Mouse (Mus musculus) limb, embryonic 14.5 days (tissue): ENCODE measurements around the gene Arid2. TPM values are rescaled to one million over a fixed set of nuclear protein-coding genes. Genes with fewer than 3 reads are reported as not detected.

Experiments used
- ATAC-seq: fragments of 200-750 bp; cut with Nextera tagmentation; 2 replicates; pipeline ENCODE4 v1.8.0; 2017; ENCODE audit warnings: low read depth, moderate number of reproducible peaks, moderate TSS enrichment; ENCODE audit not compliant: low FRiP score
- DNase-seq: peaks from one replicate; pipeline ENCODE4 v3.0.0-alpha.2; 2015; ENCODE audit warnings: low spot score
- H3K27ac ChIP-seq: fragments of 300-500 bp; sonication (generic); replicated peaks from 2 replicates; pipeline ENCODE4 v1.5.1; 2014; ENCODE audit warnings: low read depth, mild to moderate bottlenecking, low read length, moderate library complexity, mixed read lengths
- H3K27me3 ChIP-seq: fragments of 300-500 bp; sonication (generic); 2 replicates; pipeline ENCODE4 v1.6.1; 2014; ENCODE audit warnings: low read length, mixed read lengths; ENCODE audit not compliant: control insufficient read depth, insufficient read depth
- H3K36me3 ChIP-seq: fragments of 300-500 bp; sonication (generic); 2 replicates; pipeline ENCODE4 v1.6.1; 2014; ENCODE audit warnings: mild to moderate bottlenecking, low read length, moderate library complexity, mixed read lengths; ENCODE audit not compliant: control insufficient read depth, insufficient read depth
- H3K4me1 ChIP-seq: fragments of 300-500 bp; sonication (generic); 2 replicates; pipeline ENCODE4 v1.6.1; 2014; ENCODE audit warnings: antibody characterized with exemption, low read length, mixed read lengths; ENCODE audit not compliant: control insufficient read depth, insufficient read depth
- H3K4me2 ChIP-seq: fragments of 300-500 bp; sonication (generic); replicated peaks from 2 replicates; pipeline ENCODE4 v1.6.1; 2014; ENCODE audit warnings: low read depth, mild to moderate bottlenecking, low read length, moderate library complexity; ENCODE audit not compliant: severe bottlenecking
- H3K4me3 ChIP-seq: fragments of 300-500 bp; sonication (generic); replicated peaks from 2 replicates; pipeline ENCODE4 v1.5.1; 2014; ENCODE audit warnings: low read length
- H3K9ac ChIP-seq: fragments of 300-500 bp; sonication (generic); 2 replicates; pipeline ENCODE4 v1.6.1; 2014; ENCODE audit warnings: mild to moderate bottlenecking, low read depth, low read length, moderate library complexity; ENCODE audit not compliant: severe bottlenecking
- H3K9me3 ChIP-seq: fragments of 300-500 bp; sonication (generic); 2 replicates; pipeline ENCODE4 v1.6.1; 2016; ENCODE audit warnings: low read length; ENCODE audit not compliant: control insufficient read depth
- POLR2A ChIP-seq: fragments of 200-500 bp; IDR thresholded peaks from 2 replicates; pipeline ENCODE4 v1.8.0; 2012; ENCODE audit warnings: inconsistent platforms, mild to moderate bottlenecking, moderate library complexity, borderline replicate concordance; ENCODE audit not compliant: insufficient read depth, insufficient read length; ENCODE audit errors: extremely low read depth
- WGBS: fragments of 180-500 bp; shearing (Covaris S2); extraction: QIAGEN DNeasy Blood & Tissue Kit; methylation state at CpG from one replicate; pipeline ENCODE4 v1.1.7; 2014; 5-methylcytosine and 5-hydroxymethylcytosine counted together
- polyA plus RNA-seq, 2 experiments: library from polyadenylated mRNA; depleted of rRNA in 1 of 2; stranded (reverse) in 1 of 2; unstranded in 1 of 2; fragments of >200 nt; fragmentation: Nextera tagmentation in 1 of 2; extraction: Ambion mirVana in 1 of 2; gene quantifications; 2 replicates each; pipeline versions ENCODE4 v1.2.1 to v1.2.3; 2012 to 2014

Gene Arid2
- polyA plus RNA-seq, 2 experiments: 28.7 to 30.9 TPM

DNA sequence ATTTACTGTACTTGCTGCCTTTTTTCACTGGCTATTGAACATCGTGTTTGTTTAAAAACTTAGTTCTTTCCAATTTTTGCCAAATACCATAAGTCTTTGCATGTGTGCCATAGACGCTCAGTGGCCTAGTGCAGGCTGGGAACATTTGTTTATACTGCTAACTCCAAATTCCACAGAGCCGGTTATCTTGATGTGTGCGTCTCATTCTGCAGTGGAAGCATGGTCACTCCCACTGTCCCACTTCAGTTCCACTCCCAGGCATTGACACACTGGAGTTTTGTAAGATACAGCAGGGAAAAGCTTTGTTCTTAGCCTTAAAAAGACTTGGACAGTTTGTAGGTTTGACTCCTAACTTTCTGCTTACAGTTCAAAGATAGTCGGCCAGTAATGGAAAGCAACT, 73.3 kb downstream of the Arid2 start:
- DNase-seq (no peak), ATAC-seq (no peak)
- no peaks in the 10 kb centered on the region for H3K4me1 ChIP-seq
- no peak overlapping the region for H3K4me3 ChIP-seq
- no peak for TF ChIP-seq POLR2A
- H3K27ac ChIP-seq: no peak overlapping the region
- H3K27me3 ChIP-seq: no peaks in the 10 kb centered on the region
- no peak overlapping the region for H3K9ac ChIP-seq
- H3K4me2 ChIP-seq: no peak overlapping the region
- H3K9me3 ChIP-seq: no peaks in the 10 kb centered on the region
- peaks cover 81% of the 10 kb centered on the region for H3K36me3 ChIP-seq
- 90% methylated on average over 5 of the region's 5 CpGs for WGBS

DNA sequence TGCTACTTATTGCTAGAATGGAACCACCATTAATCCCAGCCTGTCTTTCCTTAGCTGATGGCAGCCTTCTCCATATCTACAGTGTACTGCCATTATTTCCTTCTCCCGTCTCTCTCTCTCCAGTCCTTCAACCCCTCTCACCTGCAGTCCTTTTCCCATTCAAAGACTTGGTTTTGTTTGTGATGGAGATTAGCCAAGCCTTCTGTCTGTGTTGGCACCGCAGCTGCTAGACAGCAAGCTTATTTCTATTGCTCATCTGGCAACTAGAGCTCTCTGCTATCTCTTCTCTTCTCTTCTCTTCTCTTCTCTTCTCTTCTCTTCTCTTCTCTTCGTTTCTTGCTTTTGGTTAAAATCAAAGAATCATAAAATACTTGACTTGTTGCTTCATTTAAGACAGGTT, 78.0 kb downstream of the Arid2 start:
- H3K4me1 ChIP-seq: no peaks in the 10 kb centered on the region
- no peaks in the 10 kb centered on the region for H3K27me3 ChIP-seq
- peaks cover 87% of the 10 kb centered on the region for H3K36me3 ChIP-seq
- no peaks in the 10 kb centered on the region for H3K9me3 ChIP-seq
- H3K4me2 ChIP-seq: no peak overlapping the region
- no peak overlapping the region for H3K4me3 ChIP-seq
- TF ChIP-seq POLR2A: no peak
- no peak for DNase-seq
- H3K27ac ChIP-seq: no peak overlapping the region
- WGBS: 84% methylated on average over 3 of the region's 3 CpGs
- no peak for ATAC-seq
- no peak overlapping the region for H3K9ac ChIP-seq

DNA sequence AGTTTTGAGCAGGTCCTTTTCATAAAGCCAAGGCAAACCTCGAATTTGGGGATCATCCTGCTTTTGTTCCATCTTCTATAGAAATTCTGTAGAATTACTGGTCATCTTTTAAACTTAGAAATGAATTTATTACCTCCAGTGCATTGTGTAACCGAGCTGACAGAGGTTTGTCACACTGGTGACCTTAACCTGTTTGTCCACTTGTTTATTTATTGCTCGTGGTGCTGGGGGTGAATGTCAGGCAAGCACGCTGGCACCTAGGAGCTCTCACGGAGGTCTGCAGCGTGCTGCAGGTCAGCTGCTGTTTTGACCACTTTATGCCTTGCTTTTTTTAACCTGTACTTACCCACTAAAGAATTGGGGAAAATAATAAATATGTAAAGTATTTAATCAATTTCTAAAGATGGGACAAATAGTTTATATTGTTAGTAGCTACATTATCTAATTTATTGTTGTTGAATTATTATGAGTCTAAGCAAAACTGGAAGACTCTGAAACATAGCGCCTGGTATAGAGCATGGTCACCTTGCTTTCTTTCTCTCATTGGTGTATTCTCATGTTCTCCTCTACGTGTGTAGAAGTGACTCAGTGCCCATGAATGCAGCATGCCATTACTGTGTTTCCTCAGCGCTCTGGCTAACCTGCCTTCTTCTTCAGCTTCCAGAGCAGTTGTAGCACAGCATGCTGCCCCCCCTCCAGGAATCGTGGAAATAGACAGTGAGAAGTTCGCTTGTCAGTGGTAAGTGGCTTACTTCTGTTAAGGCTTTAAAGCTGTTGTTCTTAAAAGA, 79.1 kb downstream of the Arid2 start:
- Histone ChIP-seq H3K36me3 (peaks cover 93% of the 10 kb centered on the region), H3K4me1 (no peaks in the 10 kb centered on the region), H3K9me3 (no peaks in the 10 kb centered on the region), H3K4me2 (no peak overlapping the region), H3K4me3 (no peak overlapping the region), H3K27ac (no peak overlapping the region), H3K27me3 (no peaks in the 10 kb centered on the region), H3K9ac (no peak overlapping the region)
- DNase-seq (no peak), ATAC-seq (no peak)
- TF ChIP-seq POLR2A: no peak
- 85% methylated on average over 11 of the region's 11 CpGs for WGBS

DNA sequence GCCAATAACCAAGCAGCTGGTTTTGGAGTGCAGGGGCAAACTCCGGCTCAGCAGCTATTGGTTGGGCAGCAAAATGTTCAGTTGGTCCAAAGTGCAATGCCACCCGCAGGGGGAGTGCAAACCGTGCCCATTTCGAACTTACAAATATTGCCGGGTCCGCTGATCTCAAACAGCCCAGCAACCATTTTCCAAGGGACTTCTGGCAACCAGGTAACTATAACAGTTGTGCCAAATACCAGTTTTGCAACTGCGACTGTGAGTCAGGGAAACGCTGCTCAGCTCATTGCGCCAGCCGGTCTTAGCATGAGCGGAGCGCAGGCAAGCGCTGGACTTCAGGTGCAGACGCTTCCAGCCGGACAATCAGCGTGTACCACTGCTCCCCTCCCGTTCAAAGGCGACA, 84.0 kb downstream of the Arid2 start:
- WGBS: 95% methylated on average over 18 of the region's 18 CpGs
- Histone ChIP-seq H3K9ac (no peak overlapping the region), H3K36me3 (peaks cover 81% of the 10 kb centered on the region), H3K4me3 (no peak overlapping the region), H3K9me3 (no peaks in the 10 kb centered on the region), H3K27ac (no peak overlapping the region), H3K27me3 (no peaks in the 10 kb centered on the region), H3K4me2 (no peak overlapping the region), H3K4me1 (no peaks in the 10 kb centered on the region)
- ATAC-seq (no peak), DNase-seq (no peak)
- no peak for TF ChIP-seq POLR2A

DNA sequence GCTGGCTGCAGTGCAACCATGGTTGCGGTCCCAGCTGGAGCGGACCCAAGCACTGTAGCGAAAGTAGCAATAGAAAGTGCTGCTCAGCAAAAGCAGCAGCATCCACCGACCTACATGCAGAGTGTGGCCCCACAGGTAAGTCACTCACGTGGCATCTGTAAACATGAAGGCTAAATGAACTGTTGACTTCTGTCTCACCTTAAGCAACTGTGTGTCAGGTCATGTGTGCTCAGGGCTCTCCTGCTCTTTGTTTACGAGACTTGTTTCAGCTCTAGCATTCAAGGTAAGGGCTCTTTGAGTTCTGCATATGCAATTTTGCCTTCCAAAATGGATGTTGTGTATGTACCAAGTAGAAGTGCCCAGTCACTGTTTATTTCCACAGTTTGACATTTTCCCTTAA, 85.3 kb downstream of the Arid2 start:
- Histone ChIP-seq H3K9ac (no peak overlapping the region), H3K9me3 (no peaks in the 10 kb centered on the region), H3K4me2 (no peak overlapping the region), H3K4me3 (no peak overlapping the region), H3K36me3 (peaks cover 81% of the 10 kb centered on the region), H3K27me3 (no peaks in the 10 kb centered on the region), H3K27ac (no peak overlapping the region), H3K4me1 (peaks cover 6% of the 10 kb centered on the region)
- 91% methylated on average over 6 of the region's 6 CpGs for WGBS
- TF ChIP-seq POLR2A: no peak
- ATAC-seq: no peak
- no peak for DNase-seq
